10 mouse cellular contexts compared by ENCODE assay signal in the genomic region with DNA sequence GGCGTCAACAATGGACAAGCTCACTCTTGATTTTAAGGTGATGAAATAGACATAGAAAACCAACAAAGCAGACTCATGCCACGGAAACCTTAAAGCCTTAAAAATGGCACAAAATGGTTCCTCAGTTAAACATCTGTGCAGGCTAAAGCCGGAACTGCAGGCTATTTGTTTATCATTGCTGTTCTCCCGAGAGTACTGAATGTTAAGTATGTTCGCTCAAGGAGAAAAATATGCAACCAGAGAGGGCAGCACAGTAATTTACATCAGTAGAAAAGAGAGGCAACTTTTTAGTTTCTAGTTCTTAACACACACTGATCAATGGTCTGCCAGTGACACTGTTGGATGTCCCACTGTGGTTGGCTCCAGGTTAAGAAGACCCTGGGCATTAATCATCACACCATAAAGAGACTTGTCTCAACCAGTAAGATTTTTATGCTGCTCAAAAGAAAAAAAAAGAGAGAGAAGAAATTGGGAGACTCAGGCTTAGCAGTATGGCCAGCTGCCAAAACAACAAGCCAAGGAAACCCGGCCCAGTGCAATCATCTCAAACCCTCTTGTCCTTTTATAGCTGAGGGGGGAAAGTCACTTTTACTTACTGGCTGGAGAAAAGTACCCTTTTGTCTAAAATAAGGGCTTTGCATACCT.
DNase-seq lines count a peak whose midpoint lies in the region; ATAC-seq and TF ChIP-seq lines count a peak whose summit lies in the region.
"Had no signal": no experiment of that assay in that cellular context is flagged by ENCODE, and none has a peak within 500 bp of the region (broad histone marks: within the 10 kb centered on the region; RNA-seq: fewer than 3 reads in every experiment).

No protein-coding gene starts in this region.

- no peaks in the 10 kb centered on the region for H3K79me2 ChIP-seq in heart, adult 2 months (replicated peaks; ENCODE audit: control insufficient read depth, insufficient read depth, low read length)

- 53% methylated on average over 6 of the region's 6 CpGs for WGBS in heart, adult 2 months
- 59% methylated on average over 6 of the region's 6 CpGs for WGBS in heart, embryonic 13.5 days
- WGBS in lung, embryonic 16.5 days: 32% methylated on average over 6 of the region's 6 CpGs

- no peaks in the 10 kb centered on the region for H3K27me3 ChIP-seq in heart, adult 2 months (ENCODE audit: control insufficient read depth, insufficient read depth, low read length)
- H3K27me3 ChIP-seq in heart, embryonic 13.5 days (replicated peaks): no peaks in the 10 kb centered on the region
- H3K27me3 ChIP-seq in lung, embryonic 16.5 days (ENCODE audit: control insufficient read depth, insufficient read depth, low read depth, low read length): no peaks in the 10 kb centered on the region

- intact Hi-C loops in heart, adult 2 months (cut with DNase I): no loop called here
- intact Hi-C loops in heart, postnatal 25 days (cut with DNase I): no loop called here

- H3K4me1 ChIP-seq in heart, adult 2 months (ENCODE audit: control insufficient read depth, insufficient read depth, low read length): peaks cover 3% of the 10 kb centered on the region
- peaks cover 26% of the 10 kb centered on the region for H3K4me1 ChIP-seq in heart, embryonic 13.5 days
- H3K4me1 ChIP-seq in lung, embryonic 16.5 days (replicated peaks; ENCODE audit: control insufficient read depth, insufficient read depth, low read length): peaks cover 8% of the 10 kb centered on the region

- H3K4me3 ChIP-seq in heart, adult 2 months: no peak overlapping the region
- H3K4me3 ChIP-seq in heart, embryonic 13.5 days: no peak overlapping the region
- H3K4me3 ChIP-seq in lung, embryonic 16.5 days (ENCODE audit: low read length): no peak overlapping the region

- H3K4me2 ChIP-seq in heart, embryonic 13.5 days: no peak overlapping the region
- no peak overlapping the region for H3K4me2 ChIP-seq in lung, embryonic 16.5 days (ENCODE audit: low read depth, low read length)

- peak; percentile 8; the same call in 1 of the 2 replicates for TF ChIP-seq CTCF in heart, adult 2 months (IDR thresholded peaks at IDR 0.05)

- no peak overlapping the region for H3K27ac ChIP-seq in heart, adult 2 months
- H3K27ac ChIP-seq in heart, embryonic 13.5 days (replicated peaks): peak overlapping the region; percentile 24; the same call in 1 of the 2 replicates
- H3K27ac ChIP-seq in lung, embryonic 16.5 days (ENCODE audit: low read length): peak overlapping the region; percentile 42; the same call in 1 of the 2 replicates

- DNase-seq in heart, adult 2 months: peak; percentile 30 to 31
- DNase-seq in heart, postnatal 25 days (ENCODE audit: low spot score): no peak
- peak; percentile 34 for DNase-seq in Muller cell, postnatal 12 days (ENCODE audit: inconsistent ontology term)
- DNase-seq in layer of hippocampus, adult 9-10 months (ENCODE audit: low spot score): no peak
- no peak for DNase-seq in ovary, adult 18-20 months (ENCODE audit: low spot score)
- DNase-seq in left cerebral cortex, adult 18-20 months (ENCODE audit: low spot score in 2 of 2): no peak
- DNase-seq: cerebellum, adult 8-10 months; liver had no signal

- ATAC-seq in heart, embryonic 13.5 days (ENCODE audit: extremely low read depth, insufficient number of reproducible peaks, low FRiP score, low TSS enrichment): no peak
- ATAC-seq in lung, embryonic 16.5 days (ENCODE audit: low read depth): peak; percentile 69

- peaks cover 9% of the 10 kb centered on the region for H3K36me3 ChIP-seq in heart, adult 2 months (ENCODE audit: control insufficient read depth, insufficient read depth, low read length)
- H3K36me3 ChIP-seq in heart, embryonic 13.5 days: peaks cover 12% of the 10 kb centered on the region
- H3K36me3 ChIP-seq in lung, embryonic 16.5 days (ENCODE audit: control insufficient read depth, insufficient read depth, low read length): no peaks in the 10 kb centered on the region

- H3K9ac ChIP-seq in heart, adult 2 months (ENCODE audit: low read depth, low read length): no peak overlapping the region
- H3K9ac ChIP-seq in heart, embryonic 13.5 days: no peak overlapping the region
- no peak overlapping the region for H3K9ac ChIP-seq in lung, embryonic 16.5 days (ENCODE audit: low read length)

- no peak for TF ChIP-seq EP300 in heart, adult 2 months (IDR thresholded peaks at IDR 0.05; ENCODE audit: insufficient read depth, low read depth, low read length)

- no peak for TF ChIP-seq POLR2A in heart, adult 2 months (IDR thresholded peaks at IDR 0.05; ENCODE audit: insufficient read depth, low read depth, low read length)

- H3K9me3 ChIP-seq in heart, embryonic 13.5 days: no peaks in the 10 kb centered on the region
- H3K9me3 ChIP-seq in lung, embryonic 16.5 days (ENCODE audit: control insufficient read depth, low read length): no peaks in the 10 kb centered on the region

Comparison
In these comparisons a context has a peak if more than half of its experiments do, and no peak if none do; other contexts are left out.
1. DNase-seq: peak in heart, adult 2 months (2 of 2) and Muller cell, postnatal 12 days (single experiment); none in heart, postnatal 25 days (single experiment), layer of hippocampus, adult 9-10 months (single experiment), ovary, adult 18-20 months (single experiment) and left cerebral cortex, adult 18-20 months (0 of 2).